Mouse (Mus musculus): ENCODE results near the gene Fgfr4.

Fgfr4 gene

DNA sequence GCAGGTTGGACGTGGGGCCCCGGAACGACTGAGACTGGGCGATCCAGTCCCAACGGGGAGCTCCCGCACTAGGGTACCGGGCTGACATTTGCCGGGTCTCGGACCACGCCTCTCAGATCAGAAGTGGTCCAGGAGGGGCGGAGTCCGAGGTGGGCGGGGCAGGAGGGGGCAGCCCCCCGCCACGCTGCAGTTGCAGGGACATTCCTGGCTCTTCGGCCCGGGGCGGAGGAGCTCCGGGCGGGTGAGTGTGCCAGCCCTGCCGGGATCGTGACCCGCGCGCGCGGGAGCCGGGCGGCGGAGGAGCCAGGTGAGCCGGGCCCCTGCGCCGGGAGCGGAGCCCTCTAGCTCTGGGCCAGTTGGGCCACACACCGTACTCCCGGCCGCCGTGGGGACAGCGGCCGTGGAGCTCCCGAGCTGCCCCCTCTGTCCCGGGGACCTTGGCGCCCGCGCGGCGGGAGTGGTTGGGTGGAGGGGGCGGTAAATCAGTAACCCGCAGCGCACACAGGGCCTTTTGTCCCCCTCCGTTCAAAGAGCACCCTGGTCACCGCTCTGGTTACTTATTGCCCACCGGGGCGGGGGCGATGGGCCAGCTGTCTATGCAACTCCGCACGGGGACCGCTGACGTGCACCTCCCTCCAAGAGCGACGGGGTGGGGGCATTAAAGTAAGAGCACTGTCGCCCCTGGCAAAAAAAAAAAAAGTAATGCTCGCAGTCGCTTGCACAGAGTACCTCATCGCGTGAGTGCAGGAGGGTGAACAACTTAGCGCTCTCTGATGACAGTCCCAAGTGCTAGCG, at the start of gene Fgfr4:
Gene Fgfr4 (plus strand): TSS at position 20 of the 795 bp plus-strand sequence.
- no peak for DNase-seq

DNA sequence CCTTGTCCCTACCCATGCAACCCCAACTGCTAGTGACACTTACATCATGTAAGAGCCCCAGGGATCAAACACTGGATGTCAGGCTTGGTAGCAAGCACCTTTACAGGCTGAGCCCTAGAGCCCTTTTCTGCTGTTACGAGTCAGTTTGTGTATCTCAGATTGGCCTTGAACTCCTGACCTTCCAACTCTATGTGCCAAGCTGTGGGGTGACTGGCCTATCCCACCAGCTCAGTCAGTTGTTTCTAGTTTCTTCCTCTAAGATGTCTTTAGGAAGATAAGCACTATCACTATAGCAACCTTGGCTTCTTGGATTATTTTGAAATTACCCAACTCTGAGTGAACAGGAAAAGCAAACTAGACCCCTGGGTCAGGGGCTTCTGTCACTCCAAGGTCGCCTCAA, 49.1 kb upstream of the Fgfr4 start:
- DNase-seq: no peak

DNA sequence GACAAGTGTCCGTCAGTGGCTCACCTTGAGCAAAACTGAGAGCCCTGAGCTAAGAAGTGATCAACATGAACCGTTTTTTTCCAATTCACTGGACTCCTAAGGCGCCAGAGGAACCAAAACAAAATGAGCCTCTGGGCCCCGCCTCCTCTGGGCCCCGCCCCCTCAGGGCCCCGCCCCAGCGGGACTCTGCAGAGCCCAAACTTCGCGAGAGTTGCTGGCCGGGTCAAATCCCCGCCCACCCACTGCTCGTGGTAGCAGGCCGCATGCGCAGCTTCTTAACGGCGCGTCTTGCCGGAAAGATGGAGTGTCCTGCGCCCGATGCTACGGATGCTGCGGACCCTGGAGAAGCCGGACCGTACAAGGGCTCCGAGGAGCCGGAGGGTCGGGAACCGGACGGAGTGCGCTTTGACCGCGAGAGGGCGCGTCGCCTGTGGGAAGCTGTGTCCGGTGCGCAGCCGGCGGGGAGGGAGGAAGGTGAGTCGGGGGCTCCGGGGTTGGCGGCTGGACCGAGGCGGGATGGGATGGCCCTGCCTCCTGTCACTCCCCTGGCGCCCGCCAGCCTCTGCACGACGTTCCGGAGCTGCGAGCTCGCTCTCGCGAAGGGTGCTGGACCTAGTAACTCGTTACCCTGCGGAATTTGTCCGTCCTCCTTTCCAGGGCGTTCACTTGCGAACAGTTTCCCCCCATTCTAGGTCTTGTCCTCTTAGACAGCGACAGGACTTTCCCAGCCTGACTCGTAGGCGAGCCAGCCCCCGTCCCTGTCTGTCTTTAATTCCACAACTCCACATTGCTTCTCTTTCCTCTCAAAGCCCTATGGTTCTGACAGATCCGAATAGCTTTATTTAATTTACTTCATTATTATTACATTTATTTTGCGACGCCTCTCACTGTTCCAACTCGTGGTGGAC, 47.1 kb upstream of the Fgfr4 start, which contains the start of gene Zfp346:
Gene Zfp346 (plus strand): TSS at position 267 of the 908 bp plus-strand sequence.
- DNase-seq: peak; percentile 97

DNA sequence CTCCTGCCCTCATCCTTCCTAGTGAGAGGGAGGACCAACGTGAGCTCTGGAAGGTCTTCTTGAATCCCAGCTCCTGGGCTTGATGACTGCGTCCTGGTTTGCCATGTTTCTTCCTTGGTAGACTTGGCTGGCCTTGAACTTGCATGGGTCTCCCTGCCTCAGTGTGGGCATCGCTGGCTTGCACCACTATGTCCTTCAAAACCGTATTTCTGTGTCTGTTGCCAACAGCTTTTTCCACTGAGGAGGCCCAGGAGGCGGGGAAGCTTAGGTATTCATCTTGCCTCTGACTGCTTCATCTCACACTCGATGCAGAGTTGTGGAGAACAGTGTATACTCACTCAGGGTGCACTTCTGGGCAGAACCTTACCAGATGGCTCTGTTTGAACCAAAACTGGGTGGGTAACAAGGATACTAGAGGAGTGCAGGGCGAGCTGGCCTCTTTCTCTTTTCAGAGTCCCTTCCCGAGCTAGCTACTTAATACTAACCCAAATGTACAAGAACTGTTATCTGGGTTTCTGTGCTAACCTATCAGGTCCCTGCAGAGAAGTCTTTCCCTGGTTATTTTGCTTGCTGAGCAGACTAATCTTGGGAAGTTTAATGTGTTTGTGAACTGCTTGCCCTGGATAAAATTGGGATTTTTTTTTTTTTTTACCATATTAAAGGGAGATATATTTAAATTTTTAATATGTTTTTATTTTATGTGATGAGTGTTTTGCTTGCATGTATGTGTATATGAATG, 46.3 kb upstream of the Fgfr4 start:
- DNase-seq: peak; percentile 43

DNA sequence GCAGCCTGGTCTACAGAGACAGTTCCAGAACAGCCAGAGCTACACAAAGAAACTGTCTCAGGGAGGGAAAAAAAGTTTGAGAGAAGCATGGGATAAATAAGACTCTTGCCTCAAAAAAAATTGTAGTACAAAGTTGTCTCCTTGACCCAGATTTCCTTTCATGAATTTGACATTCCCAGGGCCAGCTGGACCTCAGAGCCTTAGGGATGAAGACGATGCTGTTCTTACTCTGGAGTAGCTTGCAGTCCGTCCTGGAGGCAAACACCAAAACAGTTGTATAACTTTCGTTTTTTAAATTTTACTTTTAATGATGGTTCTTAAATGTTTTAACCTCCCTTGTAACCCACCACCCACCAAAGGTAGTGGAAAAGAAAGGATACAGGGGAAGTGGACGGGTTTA, 45.3 kb upstream of the Fgfr4 start:
- DNase-seq: no peak

DNA sequence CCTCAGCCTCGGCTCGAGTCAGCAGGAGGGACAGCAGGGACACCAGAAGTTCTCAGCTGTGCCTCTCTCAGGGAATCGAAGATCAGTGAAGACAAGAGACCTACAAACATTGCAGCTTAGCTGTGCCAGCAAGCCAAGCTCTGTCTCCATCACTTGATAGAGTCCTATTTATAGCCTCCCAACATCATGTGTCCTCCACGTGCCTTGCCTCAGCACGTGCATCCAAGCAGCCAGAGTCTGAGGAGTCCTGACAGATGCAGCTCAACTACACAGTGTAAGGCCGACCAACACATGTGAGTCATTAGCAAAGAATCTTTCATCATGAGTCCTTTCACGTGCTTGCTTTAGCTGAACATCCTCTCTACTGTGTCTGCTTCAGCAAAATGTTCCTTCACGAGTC, 44.7 kb upstream of the Fgfr4 start:
- DNase-seq: no peak

DNA sequence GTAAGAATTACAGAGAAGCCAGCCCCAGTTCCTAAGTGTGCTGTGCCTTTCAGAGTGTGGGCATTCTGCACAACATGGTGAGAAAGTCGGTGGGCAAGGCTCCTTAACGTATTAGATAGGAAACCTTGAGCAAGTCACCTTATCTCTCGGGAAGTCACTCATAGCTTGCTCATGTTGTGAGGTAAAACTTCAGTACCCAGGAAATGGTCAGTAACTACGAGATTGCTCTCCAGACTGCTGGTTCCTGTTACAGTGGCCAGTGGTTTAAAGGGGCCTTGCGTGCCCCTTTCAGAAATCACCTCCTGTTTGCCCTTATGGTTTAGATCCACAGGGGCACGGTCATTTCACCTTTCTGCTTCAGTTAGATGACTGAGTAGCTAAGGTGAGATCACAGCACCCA, 38.1 kb upstream of the Fgfr4 start:
- DNase-seq: no peak

DNA sequence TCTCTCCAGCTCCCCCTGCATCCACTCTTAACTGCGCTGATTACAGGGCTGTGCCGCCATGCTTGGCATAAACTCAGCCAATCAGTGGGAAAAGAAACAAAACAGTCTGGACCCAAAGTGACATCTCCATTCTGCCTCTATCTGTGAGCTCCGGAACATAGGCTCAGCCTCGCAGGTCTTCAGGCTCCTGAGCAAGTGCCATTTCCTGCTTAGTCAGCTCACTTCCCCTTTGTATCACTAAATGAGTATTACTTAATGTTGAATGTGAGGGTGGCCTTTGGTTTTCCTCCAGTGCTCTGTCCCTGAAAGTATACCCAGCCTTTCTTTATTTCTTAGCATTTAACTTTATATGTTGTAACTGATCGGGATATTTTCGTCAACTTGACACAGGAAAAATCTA, 27.5 kb upstream of the Fgfr4 start:
- no peak for DNase-seq

DNA sequence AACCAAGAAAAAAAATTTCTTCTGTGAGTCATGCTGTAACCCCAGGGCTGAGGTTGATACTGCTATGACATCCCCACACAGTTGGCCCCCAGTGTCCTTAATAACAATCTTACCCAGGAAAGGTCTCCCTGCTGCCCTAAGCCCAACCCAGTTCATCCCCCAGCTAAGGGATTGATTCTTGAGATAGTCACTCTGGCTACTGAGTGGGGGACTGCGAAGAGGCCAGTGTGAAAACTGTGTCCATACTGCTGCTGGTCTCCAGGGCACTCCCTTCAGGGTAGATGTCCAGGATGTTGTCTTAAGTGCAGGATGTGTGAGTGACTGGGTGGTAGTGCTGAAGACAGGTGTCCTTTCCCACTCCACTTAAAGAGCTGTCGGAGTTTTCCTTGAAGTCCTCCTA, 19.0 kb upstream of the Fgfr4 start, which contains the start of gene Gm17617:
Gene Gm17617 (minus strand): TSS at position 101 of the 400 bp plus-strand sequence.
- DNase-seq: no peak

DNA sequence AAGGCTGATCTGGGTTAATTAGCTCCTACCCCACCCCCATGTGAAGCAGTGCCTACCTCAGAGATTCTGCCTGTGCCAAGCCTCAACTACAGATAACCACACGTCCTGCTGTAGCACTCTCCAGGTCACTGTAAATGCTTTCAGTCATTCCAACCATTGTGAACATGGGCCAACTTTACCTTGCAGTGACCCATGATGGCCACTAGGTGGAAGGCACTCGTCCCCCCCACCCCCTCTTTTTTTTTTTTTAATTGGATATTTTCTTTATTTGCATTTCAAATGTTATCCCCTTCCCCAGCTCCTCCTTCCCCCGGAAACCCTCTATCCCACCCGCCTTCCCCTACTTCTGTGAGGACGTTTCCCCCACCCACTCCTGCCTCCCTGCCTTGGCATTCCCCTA, 17.1 kb upstream of the Fgfr4 start:
- no peak for DNase-seq

DNA sequence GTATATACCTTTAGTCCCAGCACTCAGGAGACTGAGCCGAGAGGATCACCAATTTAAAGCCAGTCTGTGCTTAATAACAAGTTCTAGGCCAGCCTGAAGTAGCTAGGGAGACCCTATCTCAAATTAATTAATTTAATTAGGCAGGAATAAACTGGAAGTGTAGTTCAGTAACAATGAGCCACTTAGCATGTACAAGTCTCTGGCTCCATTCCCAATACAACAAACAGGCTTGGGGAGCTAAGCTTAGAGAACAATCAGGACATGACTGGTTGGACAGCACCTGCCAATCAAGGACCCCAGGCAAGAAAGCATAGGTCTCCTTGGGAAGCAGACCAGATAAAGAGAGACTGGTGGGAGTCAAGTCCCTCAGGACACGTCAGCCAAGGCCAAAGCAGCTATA, 12.2 kb upstream of the Fgfr4 start:
- no peak for DNase-seq

DNA sequence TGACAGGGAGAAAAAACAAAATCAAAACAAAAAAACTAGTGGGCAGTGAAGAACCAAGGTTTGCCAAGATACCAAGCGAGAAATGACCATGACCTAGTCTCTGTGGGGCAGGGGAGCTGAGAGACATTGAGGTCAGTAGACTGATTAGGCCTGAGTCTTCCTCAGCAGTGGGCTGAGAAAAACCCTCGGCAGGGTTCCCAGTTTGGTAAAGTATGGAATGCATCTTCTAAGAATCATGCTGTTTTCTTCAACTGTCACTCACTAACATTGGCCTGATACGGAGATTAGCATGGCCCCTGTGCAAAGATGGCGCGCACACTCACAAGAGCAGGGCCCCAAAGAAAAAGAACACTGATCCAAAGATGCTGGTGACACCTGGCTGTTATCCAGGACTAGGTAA, 1.5 kb downstream of the Fgfr4 start:
- DNase-seq: no peak

DNA sequence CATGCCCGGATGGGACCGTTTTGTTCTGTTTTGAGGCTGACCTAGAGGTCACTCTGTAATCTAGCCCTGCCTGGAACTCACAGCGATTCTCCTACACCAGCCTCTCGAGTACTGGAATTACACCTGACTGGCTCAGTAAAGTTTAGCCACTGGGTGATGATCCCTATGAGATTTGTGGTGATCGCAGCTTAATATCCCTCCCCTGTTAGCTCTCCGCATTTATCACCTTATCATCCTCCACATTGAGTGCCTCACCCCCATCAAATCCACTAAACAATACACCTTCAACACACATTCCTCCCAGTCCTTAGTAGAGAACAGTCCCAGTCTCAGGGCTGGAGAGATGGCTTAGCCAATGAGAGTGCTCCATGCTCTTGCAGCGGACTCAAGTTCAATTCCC, 9.9 kb downstream of the Fgfr4 start:
- DNase-seq: no peak

DNA sequence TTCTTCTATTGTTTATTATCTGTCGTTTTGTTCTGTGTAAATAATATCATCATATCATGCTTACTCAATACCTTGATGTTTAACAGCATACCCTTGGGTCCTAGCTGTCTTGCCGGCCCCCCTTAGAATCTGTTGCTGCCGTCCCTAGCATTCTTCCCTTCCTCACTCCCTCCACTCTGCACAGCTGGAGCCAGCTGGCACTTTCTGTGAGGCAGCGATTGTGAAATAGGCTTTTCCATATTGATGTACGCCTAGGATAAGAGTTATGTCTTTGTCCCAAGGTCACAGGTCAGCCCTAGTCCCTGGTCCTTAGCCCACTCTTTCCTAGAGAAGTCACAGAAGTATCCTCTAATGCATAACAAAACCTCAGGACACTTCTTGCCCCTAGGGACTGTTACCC, 11.1 kb downstream of the Fgfr4 start:
- no peak for DNase-seq

DNA sequence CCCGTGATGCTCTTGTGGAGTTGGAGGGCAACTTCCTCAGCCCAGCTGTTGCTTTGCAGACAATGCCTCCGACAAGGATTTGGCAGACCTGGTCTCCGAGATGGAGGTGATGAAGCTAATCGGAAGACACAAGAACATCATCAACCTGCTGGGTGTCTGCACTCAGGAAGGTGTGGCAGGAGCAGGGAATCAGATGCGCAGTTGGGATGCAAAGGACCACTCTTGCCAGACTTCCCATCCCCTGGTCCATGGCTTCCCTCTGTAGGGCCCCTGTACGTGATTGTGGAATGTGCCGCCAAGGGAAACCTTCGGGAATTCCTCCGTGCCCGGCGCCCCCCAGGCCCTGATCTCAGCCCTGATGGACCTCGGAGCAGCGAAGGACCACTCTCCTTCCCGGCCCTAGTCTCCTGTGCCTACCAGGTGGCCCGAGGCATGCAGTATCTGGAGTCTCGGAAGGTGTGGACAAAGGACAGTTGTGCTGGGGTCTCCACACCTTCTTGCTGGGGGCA, 13.4 kb downstream of the Fgfr4 start:
- no peak for DNase-seq

DNA sequence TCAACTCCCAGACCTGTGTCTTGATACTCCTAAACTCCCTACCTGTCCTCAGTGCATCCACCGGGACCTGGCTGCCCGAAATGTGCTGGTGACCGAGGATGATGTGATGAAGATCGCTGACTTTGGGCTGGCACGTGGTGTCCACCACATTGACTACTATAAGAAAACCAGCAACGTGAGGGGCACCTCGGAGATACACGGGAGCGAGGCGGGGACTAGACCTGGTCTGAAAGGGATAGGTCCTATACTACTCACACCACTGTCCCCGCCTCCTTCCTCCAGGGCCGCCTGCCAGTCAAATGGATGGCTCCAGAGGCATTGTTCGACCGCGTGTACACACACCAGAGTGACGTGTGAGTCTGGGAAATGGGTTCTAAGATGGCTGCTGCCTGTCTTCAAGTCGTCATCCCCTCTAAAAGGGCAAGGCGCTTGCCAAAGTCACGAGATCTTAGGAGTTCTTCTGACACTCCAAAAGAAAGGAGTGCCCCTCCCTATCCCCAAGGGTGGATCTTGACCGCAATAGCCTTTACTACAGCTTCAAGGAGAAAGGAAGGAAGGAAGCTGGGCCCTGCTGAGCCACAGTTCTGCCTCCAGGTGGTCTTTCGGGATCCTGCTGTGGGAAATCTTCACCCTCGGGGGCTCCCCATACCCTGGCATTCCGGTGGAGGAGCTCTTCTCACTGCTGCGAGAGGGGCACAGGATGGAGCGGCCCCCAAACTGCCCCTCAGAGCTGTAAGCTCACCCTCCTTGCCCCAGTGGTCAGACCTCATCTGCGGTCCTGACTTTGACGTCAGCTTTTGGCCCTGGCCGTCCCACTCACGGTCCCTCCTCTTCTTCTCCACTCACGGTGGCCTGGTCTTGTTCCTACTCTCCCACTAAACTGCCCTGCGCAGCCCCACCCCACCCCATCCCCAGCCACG, 14.6 kb downstream of the Fgfr4 start:
- DNase-seq: no peak

DNA sequence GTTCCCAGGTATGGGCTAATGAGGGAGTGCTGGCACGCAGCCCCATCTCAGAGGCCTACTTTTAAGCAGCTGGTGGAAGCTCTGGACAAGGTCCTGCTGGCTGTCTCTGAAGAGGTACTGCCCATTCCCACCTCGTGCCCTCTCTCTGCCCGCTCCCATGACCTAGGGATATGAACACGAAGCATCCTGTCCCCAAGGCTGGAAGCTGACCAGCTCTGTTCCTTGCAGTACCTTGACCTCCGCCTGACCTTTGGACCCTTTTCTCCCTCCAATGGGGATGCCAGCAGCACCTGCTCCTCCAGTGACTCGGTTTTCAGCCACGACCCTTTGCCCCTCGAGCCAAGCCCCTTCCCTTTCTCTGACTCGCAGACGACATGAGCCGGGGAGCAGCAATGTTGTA, 15.4 kb downstream of the Fgfr4 start:
- DNase-seq: no peak

DNA sequence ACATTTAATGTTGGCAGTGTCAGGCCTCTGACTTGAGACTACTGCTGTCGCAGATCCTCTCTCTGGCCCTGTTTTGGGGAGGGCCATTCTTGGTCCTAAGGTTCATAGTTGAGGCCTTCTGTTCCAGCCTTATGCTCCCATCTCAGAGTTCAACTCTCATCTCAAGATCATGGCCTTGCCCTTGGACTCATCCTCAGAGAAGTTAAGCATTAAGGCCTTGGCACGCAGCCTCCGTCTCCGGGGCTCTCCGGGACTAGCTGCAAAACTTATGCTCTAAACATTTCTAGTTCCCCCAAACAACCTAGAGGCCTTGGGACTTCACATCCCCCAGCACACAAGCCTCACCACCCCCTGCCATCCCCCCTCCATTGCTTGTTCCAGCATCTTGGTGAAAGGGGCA, 15.8 kb downstream of the Fgfr4 start:
- no peak for DNase-seq

DNA sequence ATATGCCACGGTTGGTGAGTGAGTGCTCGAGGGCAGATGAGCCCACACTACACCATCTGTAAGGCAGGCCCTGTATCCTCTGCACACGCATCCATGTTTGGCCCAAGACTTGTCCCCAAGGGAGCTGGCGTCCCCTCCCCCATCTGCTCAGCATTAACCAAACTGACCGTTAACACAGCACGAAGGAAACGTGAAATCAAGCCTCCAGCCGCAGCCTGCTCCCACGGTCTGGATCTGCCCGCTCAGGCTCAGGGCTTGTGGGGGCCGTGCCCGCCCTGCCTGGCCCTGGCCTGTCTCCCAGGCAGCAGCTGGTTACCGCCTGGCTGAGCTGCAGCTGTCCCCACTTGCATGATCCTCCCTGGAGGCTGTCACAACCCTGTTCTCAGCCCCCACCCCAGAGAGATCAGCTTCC, 16.5 kb downstream of the Fgfr4 start:
- no peak for DNase-seq

DNA sequence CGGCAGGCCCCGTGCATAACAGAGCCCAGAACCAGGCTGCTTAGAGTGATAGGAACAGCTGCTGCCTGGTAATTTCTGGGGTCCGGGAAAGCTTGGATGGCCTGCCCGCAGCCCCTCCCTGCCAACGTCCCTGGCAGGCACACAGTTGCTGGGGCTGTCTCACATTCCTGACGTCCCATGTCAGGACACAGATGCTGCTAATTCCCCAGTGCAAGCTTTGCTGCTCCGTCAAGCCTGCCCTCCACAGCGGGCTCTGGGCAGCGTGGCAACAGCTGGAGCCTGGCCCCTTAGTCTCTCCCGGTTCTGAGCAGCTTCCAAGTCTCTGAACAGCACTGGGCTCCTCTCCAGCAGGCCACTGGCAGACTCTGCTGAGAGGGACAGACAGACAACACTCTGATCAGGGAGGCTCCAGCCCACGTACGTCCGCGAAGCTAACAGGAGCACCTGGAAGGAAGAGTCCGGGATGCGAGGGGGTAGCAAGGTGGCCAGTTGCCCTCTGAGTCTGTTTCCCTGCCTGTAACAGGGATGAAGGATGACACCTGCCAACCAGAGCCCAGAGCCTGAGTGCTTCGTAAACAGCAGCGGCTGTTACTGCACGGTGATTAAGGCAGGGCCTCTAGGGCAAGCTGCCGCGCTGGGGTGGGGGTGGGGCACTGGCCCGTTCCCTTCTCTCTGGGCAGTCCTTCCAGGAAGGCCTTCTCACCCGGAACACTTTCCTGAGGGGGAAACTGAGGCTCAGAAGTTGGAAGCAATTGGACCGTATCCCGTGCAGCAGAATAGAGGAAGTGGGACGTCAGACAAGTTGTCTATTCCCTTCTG, 19.3 kb downstream of the Fgfr4 start:
- DNase-seq: no peak

DNA sequence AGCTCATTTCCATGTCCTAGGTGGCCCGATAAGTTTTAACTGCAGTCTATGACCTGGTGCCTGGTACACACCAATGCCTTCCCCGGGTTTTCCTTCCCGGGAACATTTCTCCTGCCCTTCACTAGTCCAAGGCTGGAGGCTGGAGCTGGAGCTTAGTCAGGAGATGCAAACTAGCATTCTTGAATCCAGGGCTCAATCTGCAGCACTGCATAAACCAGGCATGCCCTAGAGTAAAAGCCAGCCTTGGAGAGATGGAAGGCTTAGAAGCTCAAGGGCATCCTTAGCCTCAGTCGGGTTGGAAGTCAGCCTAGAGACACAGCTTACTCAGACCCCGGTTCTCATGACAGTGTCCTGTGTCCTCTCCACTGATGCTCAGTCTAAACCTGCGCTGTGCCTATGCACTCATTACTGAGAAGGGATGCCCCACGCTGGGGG, 19.9 kb downstream of the Fgfr4 start:
- no peak for DNase-seq

Data from cerebellum, adult 9-11 months (tissue).